Mouse (Mus musculus) forebrain, embryonic 13.5 days (tissue): ENCODE results near the gene Slc41a3. TPM values are rescaled to one million over a fixed set of nuclear protein-coding genes. Genes with fewer than 3 reads are reported as not detected.

Experiments used
- ATAC-seq: fragments of 200-750 bp; cut with Nextera tagmentation; 2 replicates; pipeline ENCODE4 v1.8.0; 2017
- H3K27ac ChIP-seq: fragments of 300-500 bp; sonication (generic); 2 replicates; pipeline ENCODE4 v1.5.1; 2015; ENCODE audit warnings: inconsistent platforms, mild to moderate bottlenecking, moderate library complexity
- H3K27me3 ChIP-seq: fragments of 300-500 bp; sonication (generic); 2 replicates; pipeline ENCODE4 v1.6.1; 2015; ENCODE audit warnings: mild to moderate bottlenecking, inconsistent platforms
- H3K36me3 ChIP-seq: fragments of 300-500 bp; sonication (generic); 2 replicates; pipeline ENCODE4 v1.6.1; 2015; ENCODE audit warnings: mild to moderate bottlenecking, inconsistent platforms; ENCODE audit not compliant: poor library complexity, severe bottlenecking
- H3K4me1 ChIP-seq: fragments of 300-500 bp; sonication (generic); 2 replicates; pipeline ENCODE4 v1.6.1; 2015; ENCODE audit warnings: inconsistent platforms
- H3K4me2 ChIP-seq: fragments of 300-500 bp; sonication (generic); 2 replicates; pipeline ENCODE4 v1.6.1; 2015; ENCODE audit warnings: inconsistent platforms, mild to moderate bottlenecking, moderate library complexity
- H3K4me3 ChIP-seq: fragments of 300-500 bp; sonication (generic); 2 replicates; pipeline ENCODE4 v1.5.1; 2015; ENCODE audit warnings: mild to moderate bottlenecking, inconsistent platforms
- H3K9ac ChIP-seq: fragments of 300-500 bp; sonication (generic); 2 replicates; pipeline ENCODE4 v1.6.1; 2015; ENCODE audit warnings: mild to moderate bottlenecking, inconsistent platforms
- H3K9me3 ChIP-seq: fragments of 300-500 bp; sonication (generic); replicated peaks from 2 replicates; pipeline ENCODE4 v1.6.1; 2016; ENCODE audit warnings: inconsistent platforms
- WGBS: fragments of 180-500 bp; shearing (Covaris S2); methylation state at CpG from one replicate; pipeline ENCODE4 v1.1.7; 2015; 5-methylcytosine and 5-hydroxymethylcytosine counted together
- polyA plus RNA-seq: library from polyadenylated mRNA; unstranded; fragments of >200 nt; fragmentation: Nextera tagmentation; extraction: Ambion mirVana; gene quantifications from 2 replicates; pipeline ENCODE4 v1.2.1, GENCODE M21; 2015

Gene Slc41a3
- polyA plus RNA-seq = 1.7 and 1.9 TPM in 2 replicates

GRCm38 (mm10) chr6:90604533-90605297, at the start of gene Slc41a3:
Gene Slc41a3 (plus strand): TSS chr6:90604725.
- ATAC-seq = peak; percentile 90
- peaks cover 5% of the 10 kb centered on the region; the same call in 1 of the 2 replicates for H3K4me1 ChIP-seq
- H3K27me3 ChIP-seq = peaks cover 11% of the 10 kb centered on the region
- H3K9me3 ChIP-seq = no peaks in the 10 kb centered on the region
- peak within 1 kb of the TSS; percentile 74 for H3K4me2 ChIP-seq
- H3K27ac ChIP-seq = no peak within 1 kb of the TSS
- H3K9ac ChIP-seq = peak within 1 kb of the TSS; percentile 68
- H3K4me3 ChIP-seq = peak within 1 kb of the TSS; percentile 56
- WGBS = 1% methylated on average over 49 of the region's 49 CpGs
- H3K36me3 ChIP-seq = no peaks in the 10 kb centered on the region

GRCm38 (mm10) chr6:90556534-90557058, 47.9 kb upstream of the Slc41a3 start:
- H3K36me3 ChIP-seq = no peaks in the 10 kb centered on the region
- no peak for ATAC-seq
- no peaks in the 10 kb centered on the region for H3K27me3 ChIP-seq
- H3K9me3 ChIP-seq = no peaks in the 10 kb centered on the region
- H3K4me3 ChIP-seq = no peak overlapping the region
- no peak overlapping the region for H3K4me2 ChIP-seq
- peaks cover 9% of the 10 kb centered on the region for H3K4me1 ChIP-seq
- no peak overlapping the region for H3K9ac ChIP-seq
- H3K27ac ChIP-seq = no peak overlapping the region
- WGBS = 79% methylated on average over 2 of the region's 2 CpGs

GRCm38 (mm10) chr6:90557077-90557476, 47.4 kb upstream of the Slc41a3 start:
- Histone ChIP-seq H3K36me3 (no peaks in the 10 kb centered on the region), H3K27me3 (no peaks in the 10 kb centered on the region), H3K27ac (no peak overlapping the region), H3K4me1 (peaks cover 10% of the 10 kb centered on the region), H3K9ac (no peak overlapping the region), H3K9me3 (no peaks in the 10 kb centered on the region), H3K4me2 (no peak overlapping the region), H3K4me3 (no peak overlapping the region)
- WGBS = 93% methylated on average over 7 of the region's 7 CpGs
- no peak for ATAC-seq

GRCm38 (mm10) chr6:90557829-90558693, 46.5 kb upstream of the Slc41a3 start:
- Histone ChIP-seq H3K27ac (no peak overlapping the region), H3K9ac (no peak overlapping the region), H3K4me3 (no peak overlapping the region), H3K4me2 (no peak overlapping the region), H3K27me3 (no peaks in the 10 kb centered on the region), H3K9me3 (no peaks in the 10 kb centered on the region), H3K36me3 (no peaks in the 10 kb centered on the region), H3K4me1 (peaks cover 10% of the 10 kb centered on the region)
- whole genome bisulfite sequencing = 63% methylated on average over 6 of the region's 6 CpGs
- no peak for ATAC-seq

- H3K36me3 ChIP-seq = no peaks in the 10 kb centered on the region
- H3K9me3 ChIP-seq = no peaks in the 10 kb centered on the region
- no peak overlapping the region for H3K4me2 ChIP-seq
- H3K4me1 ChIP-seq = peaks cover 10% of the 10 kb centered on the region
- ATAC-seq = no peak
- H3K9ac ChIP-seq = no peak overlapping the region
- no peaks in the 10 kb centered on the region for H3K27me3 ChIP-seq
- no peak overlapping the region for H3K4me3 ChIP-seq
- WGBS = 91% methylated on average over 3 of the region's 3 CpGs
- H3K27ac ChIP-seq = peak overlapping the region; percentile 44; the same call in 1 of the 2 replicates
Measured at GRCm38 (mm10) chr6:90560390-90561058, 44.0 kb upstream of the Slc41a3 start.

- Histone ChIP-seq H3K27me3 (no peaks in the 10 kb centered on the region), H3K4me1 (peaks cover 10% of the 10 kb centered on the region), H3K36me3 (no peaks in the 10 kb centered on the region), H3K9me3 (no peaks in the 10 kb centered on the region), H3K9ac (no peak overlapping the region), H3K4me2 (no peak overlapping the region), H3K27ac (peak overlapping the region; percentile 44; the same call in 1 of the 2 replicates), H3K4me3 (no peak overlapping the region)
- peak; percentile 81 for ATAC-seq
- 17% methylated on average over 2 of the region's 2 CpGs for WGBS
Measured at GRCm38 (mm10) chr6:90561234-90561781, 43.2 kb upstream of the Slc41a3 start.

GRCm38 (mm10) chr6:90564240-90564639, 40.3 kb upstream of the Slc41a3 start:
- H3K27me3 ChIP-seq = no peaks in the 10 kb centered on the region
- ATAC-seq = no peak

GRCm38 (mm10) chr6:90565357-90566215, 38.9 kb upstream of the Slc41a3 start:
- no peak overlapping the region for H3K4me2 ChIP-seq
- no peak overlapping the region for H3K27ac ChIP-seq
- no peaks in the 10 kb centered on the region for H3K27me3 ChIP-seq
- no peak overlapping the region for H3K4me3 ChIP-seq
- H3K9me3 ChIP-seq = no peaks in the 10 kb centered on the region
- peaks cover 10% of the 10 kb centered on the region for H3K4me1 ChIP-seq
- no peak overlapping the region for H3K9ac ChIP-seq
- WGBS = 70% methylated on average over 13 of the region's 13 CpGs
- H3K36me3 ChIP-seq = no peaks in the 10 kb centered on the region
- no peak for ATAC-seq

More at GRCm38 (mm10) chr6:90564240-90564639, 40.3 kb upstream of the Slc41a3 start:
- Histone ChIP-seq H3K4me3 (no peak overlapping the region), H3K4me2 (no peak overlapping the region), H3K36me3 (no peaks in the 10 kb centered on the region), H3K9ac (no peak overlapping the region), H3K4me1 (peaks cover 10% of the 10 kb centered on the region), H3K27ac (no peak overlapping the region), H3K9me3 (no peaks in the 10 kb centered on the region)
- WGBS = 82% methylated on average over 9 of the region's 9 CpGs

- Histone ChIP-seq H3K4me1 (no peaks in the 10 kb centered on the region), H3K4me3 (no peak overlapping the region), H3K9me3 (no peaks in the 10 kb centered on the region), H3K27ac (no peak overlapping the region), H3K4me2 (no peak overlapping the region), H3K27me3 (no peaks in the 10 kb centered on the region), H3K36me3 (no peaks in the 10 kb centered on the region), H3K9ac (no peak overlapping the region)
- no peak for ATAC-seq
- WGBS = 89% methylated on average over 3 of the region's 3 CpGs
Measured at GRCm38 (mm10) chr6:90567486-90567885, 37.0 kb upstream of the Slc41a3 start.

- Histone ChIP-seq H3K4me2 (no peak overlapping the region), H3K9ac (no peak overlapping the region), H3K27ac (no peak overlapping the region), H3K27me3 (no peaks in the 10 kb centered on the region), H3K4me3 (no peak overlapping the region), H3K4me1 (no peaks in the 10 kb centered on the region), H3K9me3 (no peaks in the 10 kb centered on the region), H3K36me3 (no peaks in the 10 kb centered on the region)
- WGBS = 83% methylated on average over 3 of the region's 3 CpGs
- ATAC-seq = no peak
Measured at GRCm38 (mm10) chr6:90567928-90568327, 36.6 kb upstream of the Slc41a3 start.

GRCm38 (mm10) chr6:90568721-90569120, 35.8 kb upstream of the Slc41a3 start:
- no peak overlapping the region for H3K27ac ChIP-seq
- no peak overlapping the region for H3K4me3 ChIP-seq
- H3K27me3 ChIP-seq = no peaks in the 10 kb centered on the region
- H3K4me1 ChIP-seq = no peaks in the 10 kb centered on the region
- no peaks in the 10 kb centered on the region for H3K36me3 ChIP-seq
- no peak overlapping the region for H3K9ac ChIP-seq
- no peaks in the 10 kb centered on the region for H3K9me3 ChIP-seq
- 84% methylated on average over 4 of the region's 4 CpGs for WGBS
- no peak for ATAC-seq
- no peak overlapping the region for H3K4me2 ChIP-seq
